Mouse (Mus musculus) MEL (cell line): ENCODE data around the gene Rab11fip4. TPM values are rescaled to one million over a fixed set of nuclear protein-coding genes. Genes with fewer than 3 reads are reported as not detected.

Experiments used
- DNase-seq: peaks from one replicate; pipeline ENCODE4 v3.0.0; 2011; ENCODE audit warnings: low read depth, low spot score
- H3K27ac ChIP-seq: 2 replicates; pipeline ENCODE4 v1.5.1; 2012; ENCODE audit warnings: low read depth, mild to moderate bottlenecking, control low read depth, low read length, moderate library complexity; ENCODE audit not compliant: control insufficient read depth
- H3K27me3 ChIP-seq, 2 experiments: fragments of 150-350 bp in 1 of 2; sonication (generic) in 1 of 2; 2 replicates each; pipeline ENCODE4 v1.6.1; 2012; ENCODE audit warnings: low read length in 2 of 2, mild to moderate bottlenecking in 2 of 2, improper control_type of control experiment in 1 of 2, moderate library complexity in 1 of 2; ENCODE audit not compliant: insufficient read depth in 2 of 2, control insufficient read depth in 1 of 2
- H3K36me3 ChIP-seq, 2 experiments: 2 replicates each; pipeline ENCODE4 v1.6.1; 2012 to 2014; ENCODE audit warnings: low read length in 2 of 2, improper control_type of control experiment in 1 of 2, inconsistent platforms in 1 of 2, mild to moderate bottlenecking in 1 of 2; ENCODE audit not compliant: insufficient read depth in 2 of 2, control insufficient read depth in 1 of 2
- H3K4me1 ChIP-seq, 2 experiments: fragments of 150-350 bp in 1 of 2; sonication (generic) in 1 of 2; 2 replicates each; pipeline ENCODE4 v1.6.1; 2012; ENCODE audit warnings: low read length in 2 of 2, improper control_type of control experiment in 1 of 2, mild to moderate bottlenecking in 1 of 2; ENCODE audit not compliant: insufficient read depth in 2 of 2, control insufficient read depth in 1 of 2
- H3K4me3 ChIP-seq, 2 experiments: fragments of 150-350 bp in 1 of 2; sonication (generic) in 1 of 2; 2 replicates each; pipeline ENCODE4 v1.5.1; 2012; ENCODE audit warnings: low read depth in 2 of 2, low read length in 2 of 2, mild to moderate bottlenecking in 2 of 2, moderate library complexity in 2 of 2, control low read depth in 1 of 2, improper control_type of control experiment in 1 of 2; ENCODE audit not compliant: control insufficient read depth in 1 of 2, insufficient read depth in 1 of 2
- H3K79me2 ChIP-seq: 2 replicates; pipeline ENCODE4 v1.6.1; 2012; ENCODE audit warnings: mild to moderate bottlenecking, low read length, moderate library complexity; ENCODE audit not compliant: control insufficient read depth, poor library complexity, insufficient read depth
- H3K9ac ChIP-seq: 2 replicates; pipeline ENCODE4 v1.6.1; 2012; ENCODE audit warnings: low read depth, mild to moderate bottlenecking, control low read depth, low read length, moderate library complexity; ENCODE audit not compliant: control insufficient read depth, poor library complexity, severe bottlenecking
- H3K9me3 ChIP-seq: fragments of 150-350 bp; sonication (generic); replicated peaks from 2 replicates; pipeline ENCODE4 v1.6.1; 2012; ENCODE audit warnings: mild to moderate bottlenecking, low read length, improper control_type of control experiment, moderate library complexity; ENCODE audit not compliant: insufficient read depth
- BHLHE40 ChIP-seq: IDR thresholded peaks from 2 replicates; pipeline ENCODE4 v1.6.1; 2012; ENCODE audit warnings: low read depth, mild to moderate bottlenecking, inconsistent platforms, low read length, improper control_type of control experiment, borderline replicate concordance
- CHD1 ChIP-seq: IDR thresholded peaks from 2 replicates; pipeline ENCODE4 v1.6.1; 2012; ENCODE audit warnings: low read depth, mild to moderate bottlenecking, inconsistent platforms, low read length, improper control_type of control experiment
- CTCF ChIP-seq, 3 experiments: IDR thresholded peaks in 2 of 3; conservative IDR thresholded peaks in 1 of 3; 2 replicates each; pipeline ENCODE4 v1.5.1; 2011 to 2012; ENCODE audit warnings: low read length in 3 of 3, low read depth in 2 of 3, mild to moderate bottlenecking in 2 of 3, improper control_type of control experiment in 1 of 3, inconsistent platforms in 1 of 3, mixed read lengths in 1 of 3, moderate library complexity in 1 of 3; ENCODE audit not compliant: control insufficient read depth in 1 of 3, insufficient read depth in 1 of 3, poor library complexity in 1 of 3, severe bottlenecking in 1 of 3
- ELF1 ChIP-seq: IDR thresholded peaks from 2 replicates; pipeline ENCODE4 v1.6.1; 2014; ENCODE audit warnings: low read depth, mild to moderate bottlenecking, inconsistent platforms, low read length, improper control_type of control experiment, moderate library complexity
- EP300 ChIP-seq, 2 experiments: IDR thresholded peaks; 2 replicates each; pipeline ENCODE4 v1.6.1; 2011; ENCODE audit warnings: improper control_type of control experiment in 2 of 2, low read length in 2 of 2, low read depth in 1 of 2, mild to moderate bottlenecking in 1 of 2
- ETS1 ChIP-seq: IDR thresholded peaks from 2 replicates; pipeline ENCODE4 v1.6.1; 2012; ENCODE audit warnings: low read depth, mild to moderate bottlenecking, inconsistent platforms, low read length, improper control_type of control experiment, moderate library complexity
- GABPA ChIP-seq: IDR thresholded peaks from 2 replicates; pipeline ENCODE4 v1.6.1; 2012; ENCODE audit warnings: low read depth, mild to moderate bottlenecking, inconsistent platforms, low read length, improper control_type of control experiment, moderate library complexity
- GATA1 ChIP-seq: IDR thresholded peaks from 2 replicates; pipeline ENCODE4 v1.6.1; 2011; ENCODE audit warnings: low read depth, low read length, improper control_type of control experiment
- HCFC1 ChIP-seq: IDR thresholded peaks from 2 replicates; pipeline ENCODE4 v1.6.1; 2012; ENCODE audit warnings: low read depth, mild to moderate bottlenecking, inconsistent platforms, low read length, improper control_type of control experiment, moderate library complexity
- JUND ChIP-seq: IDR thresholded peaks from 2 replicates; pipeline ENCODE4 v1.6.1; 2011; ENCODE audit warnings: low read depth, mild to moderate bottlenecking, improper control_type of control experiment, low read length
- KAT2A ChIP-seq: conservative IDR thresholded peaks from 2 replicates; pipeline ENCODE4 v1.6.1; 2012; ENCODE audit warnings: low read depth, low read length, improper control_type of control experiment, inconsistent platforms
- MAFK ChIP-seq: IDR thresholded peaks from 2 replicates; pipeline ENCODE4 v1.6.1; 2011; ENCODE audit warnings: low read depth, mild to moderate bottlenecking, low read length, improper control_type of control experiment, borderline replicate concordance
- MAX ChIP-seq: IDR thresholded peaks from 2 replicates; pipeline ENCODE4 v1.6.1; 2011; ENCODE audit warnings: low read length, improper control_type of control experiment
- MEF2A ChIP-seq: IDR thresholded peaks from 2 replicates; pipeline ENCODE4 v1.6.1; 2014; ENCODE audit warnings: low read depth, mild to moderate bottlenecking, inconsistent platforms, low read length, improper control_type of control experiment; ENCODE audit not compliant: poor library complexity, insufficient replicate concordance, severe bottlenecking; ENCODE audit errors: extremely low read depth
- MXI1 ChIP-seq: IDR thresholded peaks from 2 replicates; pipeline ENCODE4 v1.6.1; 2011; ENCODE audit warnings: mild to moderate bottlenecking, low read depth, low read length, improper control_type of control experiment
- MYC ChIP-seq: IDR thresholded peaks from 2 replicates; pipeline ENCODE4 v1.6.1; 2011; ENCODE audit warnings: low read depth, mild to moderate bottlenecking, low read length, improper control_type of control experiment, moderate library complexity
- POLR2A ChIP-seq, 2 experiments: IDR thresholded peaks; 2 replicates each; pipeline ENCODE4 v1.6.1; 2011 to 2012; ENCODE audit warnings: low read length in 2 of 2, mild to moderate bottlenecking in 2 of 2, control low read depth in 1 of 2, improper control_type of control experiment in 1 of 2, low read depth in 1 of 2, moderate library complexity in 1 of 2; ENCODE audit not compliant: control insufficient read depth in 1 of 2, insufficient read depth in 1 of 2, poor library complexity in 1 of 2
- POLR2AphosphoS2 ChIP-seq: IDR thresholded peaks from 2 replicates; pipeline ENCODE4 v1.6.1; 2011; ENCODE audit warnings: low read length, improper control_type of control experiment
- POLR2AphosphoS5 ChIP-seq: IDR thresholded peaks from 2 replicates; pipeline ENCODE4 v1.6.1; 2012; ENCODE audit warnings: low read depth, borderline replicate concordance, mild to moderate bottlenecking, inconsistent platforms, low read length, moderate library complexity, mixed read lengths
- RAD21 ChIP-seq: IDR thresholded peaks from 2 replicates; pipeline ENCODE4 v1.6.1; 2011; ENCODE audit warnings: mild to moderate bottlenecking, low read depth, low read length, improper control_type of control experiment
- RCOR1 ChIP-seq: IDR thresholded peaks from 2 replicates; pipeline ENCODE4 v1.6.1; 2012; ENCODE audit warnings: low read depth, mild to moderate bottlenecking, inconsistent platforms, low read length, improper control_type of control experiment
- SMC3 ChIP-seq: IDR thresholded peaks from 2 replicates; pipeline ENCODE4 v1.6.1; 2011; ENCODE audit warnings: low read depth, low read length, improper control_type of control experiment
- TAL1 ChIP-seq: IDR thresholded peaks from 2 replicates; pipeline ENCODE4 v1.6.1; 2012; ENCODE audit warnings: mild to moderate bottlenecking, inconsistent platforms, low read length, moderate library complexity, mixed read lengths
- TBP ChIP-seq: IDR thresholded peaks from 2 replicates; pipeline ENCODE4 v1.8.0; 2011; ENCODE audit warnings: low read depth, low read length, improper control_type of control experiment
- TCF12 ChIP-seq: IDR thresholded peaks from 2 replicates; pipeline ENCODE4 v1.6.1; 2014; ENCODE audit warnings: low read depth, mild to moderate bottlenecking, inconsistent platforms, low read length, improper control_type of control experiment, moderate library complexity
- UBTF ChIP-seq: IDR thresholded peaks from 2 replicates; pipeline ENCODE4 v1.6.1; 2012; ENCODE audit warnings: low read depth, mild to moderate bottlenecking, inconsistent platforms, low read length, improper control_type of control experiment, moderate library complexity, borderline replicate concordance; ENCODE audit not compliant: insufficient read depth
- USF1 ChIP-seq: IDR thresholded peaks from 2 replicates; pipeline ENCODE4 v1.6.1; 2014; ENCODE audit warnings: low read depth, mild to moderate bottlenecking, inconsistent platforms, low read length, improper control_type of control experiment, moderate library complexity
- ZKSCAN1 ChIP-seq: IDR thresholded peaks from 2 replicates; pipeline ENCODE4 v1.6.1; 2012; ENCODE audit warnings: low read depth, mild to moderate bottlenecking, inconsistent platforms, low read length, improper control_type of control experiment, moderate library complexity
- ZMIZ1 ChIP-seq: IDR thresholded peaks from 2 replicates; pipeline ENCODE4 v1.6.1; 2012; ENCODE audit warnings: low read depth, mild to moderate bottlenecking, inconsistent platforms, low read length, improper control_type of control experiment, moderate library complexity
- ZNF384 ChIP-seq: IDR thresholded peaks from 2 replicates; pipeline ENCODE4 v1.6.1; 2012; ENCODE audit warnings: low read depth, mild to moderate bottlenecking, inconsistent platforms, low read length, improper control_type of control experiment
- polyA plus RNA-seq, 2 experiments: library from polyadenylated mRNA; stranded (reverse) in 1 of 2; unstranded in 1 of 2; fragments of >175 nt in 1 of 2; fragments of >200 nt in 1 of 2; gene quantifications; 2 replicates each; pipeline versions ENCODE4 v1.2.1 to v1.2.4; 2012; ENCODE audit warnings: low replicate concordance in 2 of 2, low read depth in 1 of 2; ENCODE audit not compliant: insufficient read length in 2 of 2, insufficient read depth in 1 of 2, missing spikeins in 1 of 2
- total RNA-seq: library from RNA; depleted of rRNA; stranded (reverse); fragments of 300-350 nt; gene quantifications from 2 replicates; pipeline ENCODE4 v1.2.3, GENCODE M21; 2012

Gene Rab11fip4
- total and polyA plus RNA-seq, 3 experiments, result under 0.01 to 0.03 TPM; not detected in 1

DNA sequence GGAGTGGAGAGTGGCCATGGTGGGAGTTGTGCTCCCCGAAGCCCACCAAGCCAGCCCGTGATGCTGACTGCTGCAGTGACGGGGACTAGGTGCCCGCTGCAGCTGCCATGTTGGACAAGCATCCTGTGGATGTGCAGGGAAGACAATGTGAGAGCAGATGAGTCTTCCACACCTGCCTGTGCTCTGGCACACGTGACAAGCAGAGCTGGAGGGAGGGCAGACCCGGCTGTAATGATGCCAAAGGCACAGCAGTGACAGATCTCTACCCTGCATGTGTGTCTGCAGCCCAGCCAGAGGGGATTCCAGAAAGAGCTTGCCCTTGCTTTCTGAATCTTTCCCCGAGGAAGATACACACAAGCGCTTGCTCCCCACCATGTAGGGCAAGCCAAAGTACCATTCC, 27.0 kb downstream of the Rab11fip4 start:
- H3K36me3 ChIP-seq, result peaks cover 0 to 14% of the 10 kb centered on the region in 2 experiments; a peak in 2 of 4 replicates

DNA sequence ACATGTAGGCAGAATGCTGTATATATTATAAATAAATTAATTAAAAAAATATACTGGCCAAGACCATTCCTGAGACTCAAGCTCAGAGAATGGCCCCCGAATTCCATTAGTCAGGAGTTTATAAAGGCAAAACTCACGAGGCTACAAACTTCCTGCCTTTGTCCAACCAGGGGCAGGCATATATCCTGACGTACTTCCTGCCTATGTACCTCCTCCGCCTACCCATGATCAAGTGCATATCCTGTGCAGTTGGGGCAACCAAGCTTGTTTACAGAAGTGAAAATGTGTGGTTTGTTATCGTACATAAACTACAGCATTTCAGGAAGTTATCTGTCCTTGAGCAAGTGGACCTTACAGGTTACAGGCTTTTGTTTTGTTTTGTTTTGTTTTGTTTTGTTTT, 32.0 kb downstream of the Rab11fip4 start:
- H3K4me3 ChIP-seq, result peak overlapping the region; percentile 63 to 89
- peak; percentile 98 for DNase-seq
- H3K79me2 ChIP-seq, result peaks cover 8% of the 10 kb centered on the region
- H3K36me3 ChIP-seq, result peaks cover 0 to 11% of the 10 kb centered on the region in 2 experiments; a peak in 2 of 4 replicates
- H3K27ac ChIP-seq, result peak overlapping the region; percentile 65
- no peaks in the 10 kb centered on the region for H3K9me3 ChIP-seq
- H3K4me1 ChIP-seq, result peaks cover 0 to 10% of the 10 kb centered on the region in 2 experiments; a peak in 2 of 4 replicates
- H3K9ac ChIP-seq, result peak overlapping the region; percentile 76
- H3K27me3 ChIP-seq, result no peaks in the 10 kb centered on the region
- TF ChIP-seq ELF1, result peak; percentile 87
- TF ChIP-seq USF1, result peak; percentile 72
- peak; percentile 63 to 84 for TF ChIP-seq EP300 (IDR thresholded peaks at IDR 0.05; ENCODE audit: low read depth in 1 of 2, low read length in 2 of 2)
- peak; percentile 91 for TF ChIP-seq POLR2AphosphoS2
- TF ChIP-seq BHLHE40, result no peak
- TF ChIP-seq SMC3, result no peak
- peak; percentile 70 for TF ChIP-seq TCF12
- TF ChIP-seq ZMIZ1, result peak; percentile 70; the same call in 1 of the 2 replicates
- TF ChIP-seq JUND, result peak; percentile 70; the same call in 1 of the 2 replicates
- TF ChIP-seq POLR2A (IDR thresholded peaks at IDR 0.05; ENCODE audit: control insufficient read depth in 1 of 2, insufficient read depth in 1 of 2, low read depth in 1 of 2, low read length in 2 of 2, poor library complexity in 1 of 2), result peak in 1 of 2 experiments; percentile 94; a peak in 2 of 4 replicates
- peak; percentile 79 for TF ChIP-seq MXI1
- no peak for TF ChIP-seq GABPA
- no peak for TF ChIP-seq TAL1
- peak; percentile 89 for TF ChIP-seq GATA1
- no peak for TF ChIP-seq ZKSCAN1
- peak; percentile 93 for TF ChIP-seq MAX
- TF ChIP-seq HCFC1, result peak; percentile 94
- TF ChIP-seq CTCF (IDR thresholded peaks at IDR 0.05 in 2 of 3, conservative IDR thresholded peaks at IDR 0.05 in 1 of 3; ENCODE audit: control insufficient read depth in 1 of 3, insufficient read depth in 1 of 3, low read depth in 2 of 3, low read length in 3 of 3, poor library complexity in 1 of 3, severe bottlenecking in 1 of 3), result no peak
- TF ChIP-seq RCOR1, result peak; percentile 75
- peak; percentile 80 for TF ChIP-seq ETS1
- no peak for TF ChIP-seq UBTF
- TF ChIP-seq ZNF384, result 0 out of 2 replicates have a peak, but pooled peaks have one; percentile 29
- no peak; the same call in 1 of the 2 replicates for TF ChIP-seq POLR2AphosphoS5
- peak; percentile 85 for TF ChIP-seq KAT2A
- no peak for TF ChIP-seq CHD1

More for the DNA sequence above, 27.0 kb downstream of the Rab11fip4 start:
- H3K4me1 ChIP-seq, result peaks cover 0 to 10% of the 10 kb centered on the region in 2 experiments; a peak in 2 of 4 replicates
- H3K79me2 ChIP-seq, result peaks cover 8% of the 10 kb centered on the region
- no peak overlapping the region for H3K4me3 ChIP-seq
- no peaks in the 10 kb centered on the region for H3K9me3 ChIP-seq
- H3K27ac ChIP-seq, result no peak overlapping the region
- H3K27me3 ChIP-seq, result no peaks in the 10 kb centered on the region
- no peak overlapping the region for H3K9ac ChIP-seq
- TF ChIP-seq TAL1 (no peak), MEF2A (no peak), MYC (no peak), ETS1 (no peak), ZNF384 (no peak), SMC3 (no peak), RCOR1 (no peak), HCFC1 (no peak), GABPA (no peak), MAFK (no peak), TBP (no peak), KAT2A (no peak), BHLHE40 (no peak), ELF1 (no peak), RAD21 (no peak), EP300 (IDR thresholded peaks at IDR 0.05; ENCODE audit: low read depth in 1 of 2, low read length in 2 of 2) (no peak), MAX (no peak)
- no peak for DNase-seq
